Mouse (Mus musculus): ENCODE measurements at regions not wholly inside any gene's neighbourhood (a gene's known extent, or its start where the extent isn't known, plus 50 kb on each side); places are given as distances from the start of the nearest gene placed in this dataset.
A peak's percentile ranks its signal among the peaks of the same experiment; 100 is the strongest.

DNA sequence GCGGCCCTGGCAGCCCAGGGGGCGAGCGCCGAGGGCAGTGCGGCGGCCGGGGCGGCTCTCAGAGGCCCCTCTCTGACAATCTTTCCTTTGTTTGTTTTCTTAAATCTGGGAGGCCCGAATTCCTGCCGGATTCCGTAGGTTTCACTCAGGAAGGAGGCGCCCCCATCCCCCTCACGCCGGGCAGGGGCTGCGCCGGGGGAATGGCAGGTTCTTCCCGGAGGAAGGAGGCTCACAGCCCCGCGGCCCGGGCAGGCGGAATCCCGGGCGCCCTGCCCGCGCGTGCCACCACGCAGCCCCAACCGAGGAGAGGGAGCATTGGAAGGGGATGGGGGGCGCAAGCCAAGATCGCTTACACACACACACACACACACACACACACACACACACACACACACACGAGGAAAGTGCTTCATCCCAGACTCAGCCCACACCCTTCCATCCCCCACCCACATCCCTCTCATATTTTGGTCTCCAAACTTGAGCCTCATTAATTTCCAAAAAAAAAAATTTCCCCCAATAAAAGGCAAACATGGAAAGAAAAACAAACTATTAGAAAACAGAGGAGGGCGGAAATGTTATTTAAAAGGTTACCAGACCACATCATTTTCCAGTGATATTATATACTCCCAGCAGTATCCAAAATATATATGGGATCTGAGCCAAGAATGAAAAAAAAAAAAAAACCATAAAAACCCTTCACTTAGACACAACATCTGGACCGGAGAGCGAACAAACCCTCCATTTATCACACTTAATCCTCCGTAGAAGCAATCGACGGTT lies 51.0 kb upstream of the Foxp4 start:
- WGBS: 7% methylated on average over 27 of the region's 37 CpGs
- TF ChIP-seq POLR2A (IDR thresholded peaks at IDR 0.05; ENCODE audit: borderline replicate concordance, insufficient read depth, low read length) (no peak), CTCF (IDR thresholded peaks at IDR 0.05; ENCODE audit: borderline replicate concordance, insufficient read depth, low read depth, low read length) (no peak)
- Histone ChIP-seq H3K4me3 (replicated peaks; ENCODE audit: insufficient read depth, low read depth, low read length) (peak overlapping the region; percentile 19), H3K27ac (ENCODE audit: insufficient read depth, low read length) (no peak overlapping the region), H3K27me3 (ENCODE audit: control insufficient read depth, insufficient read depth, low read length) (0 out of 2 replicates have a peak, but pooled peaks cover 2% of the 10 kb centered on the region), H3K4me1 (ENCODE audit: control insufficient read depth, insufficient read depth, low read length) (peaks cover 6% of the 10 kb centered on the region; the same call in 1 of the 2 replicates)
- DNase-seq: no peak

DNA sequence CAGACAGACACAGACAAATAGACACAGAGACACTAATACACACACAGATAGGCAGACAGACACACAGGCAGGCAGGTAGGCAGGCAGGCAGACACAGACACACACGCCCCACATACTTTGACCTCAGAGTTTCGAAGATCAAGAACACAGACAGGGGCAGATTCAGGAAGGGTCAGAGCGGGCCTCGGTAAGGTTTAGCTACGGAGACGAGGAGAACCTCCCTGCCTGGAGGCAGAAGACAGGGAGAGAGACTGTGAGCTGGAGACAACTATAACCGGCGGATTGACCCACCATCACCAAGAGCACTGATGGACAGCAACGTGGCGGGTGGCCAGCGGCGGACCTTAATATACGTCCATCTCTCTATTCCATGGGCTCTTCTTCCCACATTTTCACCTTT lies 50.1 kb upstream of the Foxp4 start:
- 12% methylated on average over 13 of the region's 13 CpGs for WGBS
- Histone ChIP-seq H3K4me1 (ENCODE audit: control insufficient read depth, insufficient read depth, low read length) (peaks cover 6% of the 10 kb centered on the region; the same call in 1 of the 2 replicates), H3K4me3 (replicated peaks; ENCODE audit: insufficient read depth, low read depth, low read length) (peak overlapping the region; percentile 6), H3K27ac (ENCODE audit: insufficient read depth, low read length) (no peak overlapping the region), H3K27me3 (ENCODE audit: control insufficient read depth, insufficient read depth, low read length) (0 out of 2 replicates have a peak, but pooled peaks cover 2% of the 10 kb centered on the region)
- TF ChIP-seq POLR2A (IDR thresholded peaks at IDR 0.05; ENCODE audit: borderline replicate concordance, insufficient read depth, low read length) (no peak), CTCF (IDR thresholded peaks at IDR 0.05; ENCODE audit: borderline replicate concordance, insufficient read depth, low read depth, low read length) (no peak)
- DNase-seq: no peak
